In the genomic region with DNA sequence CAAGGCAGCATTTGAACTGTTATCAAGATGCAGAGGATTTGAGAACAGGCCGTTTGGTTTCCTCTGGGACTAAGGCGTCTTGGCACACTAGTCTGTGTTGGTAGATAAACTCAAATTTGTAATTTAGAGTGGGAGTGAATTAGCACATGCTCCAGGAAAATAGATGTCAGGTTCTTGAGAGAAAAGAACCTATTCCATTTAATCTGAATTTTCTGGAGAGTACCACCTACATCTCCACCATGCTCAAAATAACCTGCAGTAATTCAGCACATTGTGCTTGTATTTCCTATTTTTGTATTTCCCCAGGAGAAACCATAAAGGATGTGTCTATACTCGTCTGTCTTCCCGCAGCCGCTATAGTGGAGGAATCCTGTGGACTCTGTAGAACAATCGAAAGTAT, we compare ENCODE assay signal across 9 mouse cellular contexts.
"Had no signal": no experiment of that assay in that cellular context is flagged by ENCODE, and none has a peak within 500 bp of the region (broad histone marks: within the 10 kb centered on the region; RNA-seq: fewer than 3 reads in every experiment).

No protein-coding gene starts in this region.

- DNase-seq: lung, adult 18-20 months; lung, embryonic 14.5 days; lung, postnatal 10 days; lung, postnatal 4 days; midbrain, embryonic 14.5 days; thymus, adult 18-20 months; thymus, postnatal 14 days; thymus, postnatal 36 days had no signal

- ATAC-seq: midbrain, embryonic 16.5 days had no signal
